Mouse (Mus musculus) c-Kit-positive CD71-negative TER-119-negative erythroid progenitor cells, embryonic 14.5 days (primary cell): Measurements from ENCODE around the gene Ubc.

Source experiments
- DNase-seq: peaks from one replicate; pipeline ENCODE4 v3.0.0-alpha.2; 2013; ENCODE audit warnings: low read depth

Gene Ubc

GRCm38 (mm10) chr5:125382673-125383558 is 7.1 kb downstream of the Ubc start:
- DNase-seq: peak; percentile 52

GRCm38 (mm10) chr5:125381954-125382672 is 7.9 kb downstream of the Ubc start:
- DNase-seq: no peak

- no peak for DNase-seq
These were observed 11.1 kb downstream of the Ubc start for GRCm38 (mm10) chr5:125378919-125379318.

GRCm38 (mm10) chr5:125377214-125377613 is 12.8 kb downstream of the Ubc start:
- no peak for DNase-seq

GRCm38 (mm10) chr5:125375871-125376270 is 14.1 kb downstream of the Ubc start:
- DNase-seq: no peak

- DNase-seq: no peak
These were observed 18.0 kb downstream of the Ubc start for GRCm38 (mm10) chr5:125372027-125372426.

- DNase-seq: no peak
These were observed 18.9 kb downstream of the Ubc start for GRCm38 (mm10) chr5:125370950-125371693.

- peak; percentile 63 for DNase-seq
These were observed 21.4 kb downstream of the Ubc start for GRCm38 (mm10) chr5:125368568-125368967.

GRCm38 (mm10) chr5:125368156-125368555 is 21.8 kb downstream of the Ubc start:
- no peak for DNase-seq

GRCm38 (mm10) chr5:125364851-125365429 is 25.1 kb downstream of the Ubc start:
- DNase-seq: no peak

- no peak for DNase-seq
These were observed 26.1 kb downstream of the Ubc start for GRCm38 (mm10) chr5:125363894-125364293.

GRCm38 (mm10) chr5:125360981-125361510 is 29.0 kb downstream of the Ubc start:
- no peak for DNase-seq

GRCm38 (mm10) chr5:125360566-125360965 is 29.4 kb downstream of the Ubc start:
- DNase-seq: no peak

- DNase-seq: no peak
These were observed 31.8 kb downstream of the Ubc start for GRCm38 (mm10) chr5:125358270-125358608.

GRCm38 (mm10) chr5:125357543-125358269 is 32.3 kb downstream of the Ubc start:
- DNase-seq: no peak

- DNase-seq: no peak
These were observed 34.4 kb downstream of the Ubc start for GRCm38 (mm10) chr5:125355650-125356049.

- DNase-seq: no peak
These were observed 35.0 kb downstream of the Ubc start for GRCm38 (mm10) chr5:125354885-125355492.

GRCm38 (mm10) chr5:125352781-125353294 is 37.2 kb downstream of the Ubc start:
- DNase-seq: no peak

- DNase-seq: no peak
These were observed 38.1 kb downstream of the Ubc start for GRCm38 (mm10) chr5:125351939-125352338.

- DNase-seq: no peak
These were observed 38.9 kb downstream of the Ubc start for GRCm38 (mm10) chr5:125351057-125351456.

GRCm38 (mm10) chr5:125349391-125349790 is 40.6 kb downstream of the Ubc start:
- no peak for DNase-seq
